Mouse (Mus musculus) cerebellum, postnatal 10 days (tissue): Measurements from ENCODE around the gene Vmn1r188.
A peak's percentile ranks its signal among the peaks of the same experiment; 100 is the strongest.
"Not testable (repeated sequence)": the region's sequence is repeated elsewhere in the genome, so short reads cannot be mapped to it uniquely, and the experiment has no call there.

Experiments used
- DNase-seq, 2 experiments: peaks; one replicate each; pipeline ENCODE4 v3.0.0; 2021; ENCODE audit warnings: mixed read lengths in 2 of 2

Vmn1r188 gene

GRCm38 (mm10) chr13:22049737-22050440, 34.4 kb upstream of the Vmn1r188 start:
- DNase-seq: peak; percentile 54 to 65

- peak; percentile 93 to 95 for DNase-seq
These were observed 33.4 kb upstream of the Vmn1r188 start for GRCm38 (mm10) chr13:22050591-22051522.

GRCm38 (mm10) chr13:22051523-22051859, 32.7 kb upstream of the Vmn1r188 start:
- no peak for DNase-seq

- no peak for DNase-seq
These were observed 30.5 kb upstream of the Vmn1r188 start for GRCm38 (mm10) chr13:22053754-22054153.

- DNase-seq: no peak
These were observed 22.8 kb upstream of the Vmn1r188 start for GRCm38 (mm10) chr13:22061422-22061821.

- no peak for DNase-seq
These were observed 20.8 kb upstream of the Vmn1r188 start for GRCm38 (mm10) chr13:22063468-22063867.

- not testable (repeated sequence) for DNase-seq
These were observed 21.5 kb downstream of the Vmn1r188 start, which contains the start of gene Vmn1r189 for GRCm38 (mm10) chr13:22105724-22106123. Vmn1r189 (minus strand) TSS chr13:22105824.

- DNase-seq: peak in 1 of 2 experiments; percentile 2
These were observed 52.5 kb downstream of the Vmn1r188 start for GRCm38 (mm10) chr13:22136495-22137293.
